Comparison of ENCODE assay signal across 8 mouse cellular contexts in genomic region chr11:5520412-5521265, GRCm38 (mm10). TPM values are rescaled to one million over a fixed set of nuclear protein-coding genes. Genes with fewer than 3 reads are reported as not detected.
A peak's percentile ranks its signal among the peaks of the same experiment; 100 is the strongest.
DNase-seq lines count a peak whose midpoint lies in the region; ATAC-seq and TF ChIP-seq lines count a peak whose summit lies in the region.

TSS of gene Xbp1 (plus strand) at chr11:5520659.

- peak within 1 kb of the TSS; percentile 73 for H3K4me2 ChIP-seq in forebrain, postnatal 0 days (ENCODE audit: low read depth)
- H3K4me2 ChIP-seq in lung, embryonic 16.5 days (ENCODE audit: low read depth, low read length), result peak within 1 kb of the TSS; percentile 70

- peaks cover 37% of the 10 kb centered on the region for H3K36me3 ChIP-seq in G1E (replicated peaks)
- peaks cover 26% of the 10 kb centered on the region for H3K36me3 ChIP-seq in forebrain, postnatal 0 days (ENCODE audit: insufficient read depth)
- H3K36me3 ChIP-seq in lung, embryonic 16.5 days (ENCODE audit: control insufficient read depth, insufficient read depth, low read length), result peaks cover 22% of the 10 kb centered on the region

- 3% methylated on average over 72 of the region's 72 CpGs for WGBS in forebrain, postnatal 0 days
- under 1% methylated on average over 69 of the region's 72 CpGs for WGBS in lung, embryonic 16.5 days

- H3K4me3 ChIP-seq in G1E (ENCODE audit: low read depth, low read length), result peak within 1 kb of the TSS; percentile 89
- peak within 1 kb of the TSS; percentile 94 for H3K4me3 ChIP-seq in forebrain, postnatal 0 days (ENCODE audit: low read depth, low read length)
- peak within 1 kb of the TSS; percentile 92 for H3K4me3 ChIP-seq in lung, embryonic 16.5 days (ENCODE audit: low read length)

- H3K9me3 ChIP-seq in G1E (replicated peaks), result no peaks in the 10 kb centered on the region
- no peaks in the 10 kb centered on the region for H3K9me3 ChIP-seq in forebrain, postnatal 0 days (ENCODE audit: low read length)
- H3K9me3 ChIP-seq in lung, embryonic 16.5 days (ENCODE audit: control insufficient read depth, low read length), result no peaks in the 10 kb centered on the region

- peak; percentile 97 for DNase-seq in G1E (ENCODE audit: low spot score)
- peak; percentile 99 for DNase-seq in cerebellum, adult 18-20 months
- peak; percentile 95 for DNase-seq in forebrain, postnatal 0 days
- DNase-seq in heart, postnatal 4 days, result peak; percentile 99
- peak; percentile 98 for DNase-seq in layer of hippocampus, adult 9-10 months (ENCODE audit: low spot score)
- DNase-seq in ovary, postnatal 10 days (ENCODE audit: low spot score), result peak; percentile 98
- DNase-seq in thymus, postnatal 10 days (ENCODE audit: low spot score in 2 of 2), result peak; percentile 91 to 93

- H3K27me3 ChIP-seq in G1E (ENCODE audit: insufficient read depth, low read length), result peaks cover 12% of the 10 kb centered on the region
- H3K27me3 ChIP-seq in forebrain, postnatal 0 days (ENCODE audit: insufficient read depth, low read length), result no peaks in the 10 kb centered on the region
- no peaks in the 10 kb centered on the region for H3K27me3 ChIP-seq in lung, embryonic 16.5 days (ENCODE audit: control insufficient read depth, insufficient read depth, low read depth, low read length)

- TF ChIP-seq CTCF in G1E (IDR thresholded peaks at IDR 0.05; ENCODE audit: low read depth, low read length), result no peak
- TF ChIP-seq CTCF in forebrain, postnatal 0 days (IDR thresholded peaks at IDR 0.05; ENCODE audit: low read depth), result no peak

- peak within 1 kb of the TSS; percentile 92 for H3K9ac ChIP-seq in forebrain, postnatal 0 days
- H3K9ac ChIP-seq in lung, embryonic 16.5 days (ENCODE audit: low read length), result peak within 1 kb of the TSS; percentile 100

- peaks cover 45% of the 10 kb centered on the region for H3K4me1 ChIP-seq in G1E (ENCODE audit: insufficient read depth, low read depth, low read length)
- 0 out of 2 replicates have a peak, but pooled peaks cover 13% of the 10 kb centered on the region for H3K4me1 ChIP-seq in forebrain, postnatal 0 days (ENCODE audit: insufficient read depth)
- H3K4me1 ChIP-seq in lung, embryonic 16.5 days (replicated peaks; ENCODE audit: control insufficient read depth, insufficient read depth, low read length), result peaks cover 19% of the 10 kb centered on the region

- H3K27ac ChIP-seq in forebrain, postnatal 0 days (ENCODE audit: low read depth, low read length), result peak within 1 kb of the TSS; percentile 91
- H3K27ac ChIP-seq in lung, embryonic 16.5 days (ENCODE audit: low read length), result peak within 1 kb of the TSS; percentile 93

- peak; percentile 85 for ATAC-seq in G1E (ENCODE audit: extremely low read depth, insufficient number of reproducible peaks, low FRiP score, poor library complexity, severe bottlenecking)
- ATAC-seq in forebrain, postnatal 0 days, result peak; percentile 96
- peak; percentile 99 for ATAC-seq in lung, embryonic 16.5 days (ENCODE audit: low read depth)

RNA-seq across cellular contexts. Expression of gene Xbp1, which starts in this region (rescaled TPM):
- total RNA-seq in G1E (2014; fragmentation: Nextera tagmentation) (164 and 185 TPM in 2 replicates), G1E (2017) (125 TPM in 2 replicates)
- polyA plus RNA-seq in G1E (2012), result 50.6 and 66.6 TPM in 2 replicates
- 120 and 140 TPM in 2 replicates for total RNA-seq in forebrain, postnatal 0 days (2014; rRNA removed)
- polyA plus RNA-seq in forebrain, postnatal 0 days (2015; fragmentation: Nextera tagmentation; extraction: Ambion mirVana), result 100 and 107 TPM in 2 replicates
- total RNA-seq in heart, postnatal 4 days (2021), result 10 to 100 TPM; 51.2 to 65.4 TPM
- polyA plus RNA-seq in lung, embryonic 16.5 days (2015; fragmentation: Nextera tagmentation; extraction: Ambion mirVana), result 201 and 221 TPM in 2 replicates

Comparison
In these comparisons a context has a peak if more than half of its experiments do, and no peak if none do; other contexts are left out.
1. Peak in every context shown above with its lines: DNase-seq, ATAC-seq, H3K4me3 ChIP-seq and H3K27ac ChIP-seq.